Mouse (Mus musculus): ENCODE data around the gene Pgap3. TPM values are rescaled to one million over a fixed set of nuclear protein-coding genes. Genes with fewer than 3 reads are reported as not detected.

Gene Pgap3
- polyA plus RNA-seq, 1 experiment from 2014 or later, result 14.2 TPM

- H3K27me3 ChIP-seq (ENCODE audit: control insufficient read depth, insufficient read depth, low read length), result peaks cover 12% of the 10 kb centered on the region; the same call in 1 of the 2 replicates
- WGBS, result 54% methylated on average over 14 of the region's 14 CpGs
Measured at GRCm38 (mm10) chr11:98387056-98387577, 13.2 kb downstream of the Pgap3 start.

GRCm38 (mm10) chr11:98386596-98386995, 13.7 kb downstream of the Pgap3 start:
- H3K4me1 ChIP-seq (ENCODE audit: control insufficient read depth in 2 of 2, insufficient read depth in 2 of 2, low read length in 2 of 2), result peaks cover 45 to 72% of the 10 kb centered on the region in 2 experiments
- no peak for ATAC-seq (ENCODE audit: insufficient number of reproducible peaks, insufficient read depth, low FRiP score, low read depth)
- H3K9me3 ChIP-seq (ENCODE audit: control insufficient read depth, low read length), result no peaks in the 10 kb centered on the region
- H3K27ac ChIP-seq (replicated peaks in 1 of 2; ENCODE audit: control insufficient read depth in 1 of 2, insufficient read depth in 1 of 2, low read depth in 2 of 2, low read length in 2 of 2), result no peak overlapping the region
- H3K4me3 ChIP-seq (ENCODE audit: control insufficient read depth in 1 of 2, insufficient read depth in 1 of 2, low read depth in 1 of 2, low read length in 2 of 2), result no peak overlapping the region
- H3K27me3 ChIP-seq (ENCODE audit: control insufficient read depth, insufficient read depth, low read length), result peaks cover 12% of the 10 kb centered on the region; the same call in 1 of the 2 replicates
- H3K36me3 ChIP-seq (ENCODE audit: control insufficient read depth, insufficient read depth, low read length), result no peaks in the 10 kb centered on the region
- WGBS, result 16% methylated on average over 24 of the region's 24 CpGs
- peak overlapping the region; percentile 73 for H3K4me2 ChIP-seq (ENCODE audit: low read length)
- peak overlapping the region; percentile 89; the same call in 1 of the 2 replicates for H3K9ac ChIP-seq (ENCODE audit: low read length)

More at GRCm38 (mm10) chr11:98387056-98387577, 13.2 kb downstream of the Pgap3 start:
- Histone ChIP-seq H3K36me3 (ENCODE audit: control insufficient read depth, insufficient read depth, low read length) (no peaks in the 10 kb centered on the region), H3K4me3 (ENCODE audit: control insufficient read depth in 1 of 2, insufficient read depth in 1 of 2, low read depth in 1 of 2, low read length in 2 of 2) (no peak overlapping the region), H3K9me3 (ENCODE audit: control insufficient read depth, low read length) (no peaks in the 10 kb centered on the region), H3K4me2 (ENCODE audit: low read length) (no peak overlapping the region; the same call in 1 of the 2 replicates), H3K9ac (ENCODE audit: low read length) (peak overlapping the region; percentile 25; the same call in 1 of the 2 replicates), H3K4me1 (ENCODE audit: control insufficient read depth in 2 of 2, insufficient read depth in 2 of 2, low read length in 2 of 2) (peaks cover 51 to 77% of the 10 kb centered on the region in 2 experiments), H3K27ac (replicated peaks in 1 of 2; ENCODE audit: control insufficient read depth in 1 of 2, insufficient read depth in 1 of 2, low read depth in 2 of 2, low read length in 2 of 2) (no peak overlapping the region)
- no peak for ATAC-seq (ENCODE audit: insufficient number of reproducible peaks, insufficient read depth, low FRiP score, low read depth)

GRCm38 (mm10) chr11:98385638-98386585, 14.4 kb downstream of the Pgap3 start, which contains the start of gene Pnmt:
Gene Pnmt, plus strand, starts transcription at chr11:98386450.
- no peak for ATAC-seq (ENCODE audit: insufficient number of reproducible peaks, insufficient read depth, low FRiP score, low read depth)
- peak within 1 kb of the TSS; percentile 73 for H3K4me2 ChIP-seq (ENCODE audit: low read length)
- peak within 1 kb of the TSS; percentile 89 for H3K9ac ChIP-seq (ENCODE audit: low read length)
- peaks cover 1% of the 10 kb centered on the region for H3K36me3 ChIP-seq (ENCODE audit: control insufficient read depth, insufficient read depth, low read length)
- H3K9me3 ChIP-seq (ENCODE audit: control insufficient read depth, low read length), result no peaks in the 10 kb centered on the region
- peaks cover 12% of the 10 kb centered on the region; the same call in 1 of the 2 replicates for H3K27me3 ChIP-seq (ENCODE audit: control insufficient read depth, insufficient read depth, low read length)
- H3K4me3 ChIP-seq (ENCODE audit: control insufficient read depth in 1 of 2, insufficient read depth in 1 of 2, low read depth in 1 of 2, low read length in 2 of 2), result 0 out of 4 replicates have a peak within 1 kb of the TSS, but pooled peaks of 1 of the 2 experiments have one; percentile 53
- H3K4me1 ChIP-seq (ENCODE audit: control insufficient read depth in 2 of 2, insufficient read depth in 2 of 2, low read length in 2 of 2), result peaks cover 42 to 66% of the 10 kb centered on the region in 2 experiments
- WGBS, result 47% methylated on average over 25 of the region's 25 CpGs
- peak within 1 kb of the TSS in 1 of 2 experiments; percentile 91; a peak in 2 of 4 replicates for H3K27ac ChIP-seq (replicated peaks in 1 of 2; ENCODE audit: control insufficient read depth in 1 of 2, insufficient read depth in 1 of 2, low read depth in 2 of 2, low read length in 2 of 2)

- 53% methylated on average over 8 of the region's 8 CpGs for WGBS
- Histone ChIP-seq H3K36me3 (ENCODE audit: control insufficient read depth, insufficient read depth, low read length) (peaks cover 8% of the 10 kb centered on the region), H3K9me3 (ENCODE audit: control insufficient read depth, low read length) (no peaks in the 10 kb centered on the region), H3K4me1 (ENCODE audit: control insufficient read depth in 2 of 2, insufficient read depth in 2 of 2, low read length in 2 of 2) (peaks cover 47 to 69% of the 10 kb centered on the region in 2 experiments), H3K9ac (ENCODE audit: low read length) (peak overlapping the region; percentile 89), H3K4me3 (ENCODE audit: control insufficient read depth in 1 of 2, insufficient read depth in 1 of 2, low read depth in 1 of 2, low read length in 2 of 2) (peak overlapping the region; percentile 53 to 54), H3K27me3 (ENCODE audit: control insufficient read depth, insufficient read depth, low read length) (peaks cover 12% of the 10 kb centered on the region; the same call in 1 of the 2 replicates), H3K4me2 (ENCODE audit: low read length) (peak overlapping the region; percentile 73), H3K27ac (replicated peaks in 1 of 2; ENCODE audit: control insufficient read depth in 1 of 2, insufficient read depth in 1 of 2, low read depth in 2 of 2, low read length in 2 of 2) (peak overlapping the region; percentile 88 to 91)
- no peak for ATAC-seq (ENCODE audit: insufficient number of reproducible peaks, insufficient read depth, low FRiP score, low read depth)
Measured at GRCm38 (mm10) chr11:98384721-98385637, 15.3 kb downstream of the Pgap3 start.

- H3K36me3 ChIP-seq (ENCODE audit: control insufficient read depth, insufficient read depth, low read length), result peaks cover 9% of the 10 kb centered on the region
- peak overlapping the region; percentile 53 to 54 for H3K4me3 ChIP-seq (ENCODE audit: control insufficient read depth in 1 of 2, insufficient read depth in 1 of 2, low read depth in 1 of 2, low read length in 2 of 2)
- peaks cover 12% of the 10 kb centered on the region; the same call in 1 of the 2 replicates for H3K27me3 ChIP-seq (ENCODE audit: control insufficient read depth, insufficient read depth, low read length)
- peaks cover 51 to 69% of the 10 kb centered on the region in 2 experiments for H3K4me1 ChIP-seq (ENCODE audit: control insufficient read depth in 2 of 2, insufficient read depth in 2 of 2, low read length in 2 of 2)
- H3K9ac ChIP-seq (ENCODE audit: low read length), result peak overlapping the region; percentile 89
- H3K27ac ChIP-seq (replicated peaks in 1 of 2; ENCODE audit: control insufficient read depth in 1 of 2, insufficient read depth in 1 of 2, low read depth in 2 of 2, low read length in 2 of 2), result peak overlapping the region; percentile 88 to 91
- ATAC-seq (ENCODE audit: insufficient number of reproducible peaks, insufficient read depth, low FRiP score, low read depth), result no peak
- H3K4me2 ChIP-seq (ENCODE audit: low read length), result peak overlapping the region; percentile 73
- 50% methylated on average over 20 of the region's 20 CpGs for WGBS
- no peaks in the 10 kb centered on the region for H3K9me3 ChIP-seq (ENCODE audit: control insufficient read depth, low read length)
Measured at GRCm38 (mm10) chr11:98384216-98384615, 16.1 kb downstream of the Pgap3 start.

GRCm38 (mm10) chr11:98383261-98384030, 16.8 kb downstream of the Pgap3 start, which contains the start of gene Tcap:
Gene Tcap, plus strand, starts transcription at chr11:98383811.
- Histone ChIP-seq H3K9ac (ENCODE audit: low read length) (peak within 1 kb of the TSS; percentile 89), H3K27ac (replicated peaks in 1 of 2; ENCODE audit: control insufficient read depth in 1 of 2, insufficient read depth in 1 of 2, low read depth in 2 of 2, low read length in 2 of 2) (peak within 1 kb of the TSS; percentile 88 to 91), H3K27me3 (ENCODE audit: control insufficient read depth, insufficient read depth, low read length) (peaks cover 12% of the 10 kb centered on the region; the same call in 1 of the 2 replicates), H3K36me3 (ENCODE audit: control insufficient read depth, insufficient read depth, low read length) (peaks cover 17% of the 10 kb centered on the region), H3K9me3 (ENCODE audit: control insufficient read depth, low read length) (no peaks in the 10 kb centered on the region), H3K4me2 (ENCODE audit: low read length) (peak within 1 kb of the TSS; percentile 73), H3K4me1 (ENCODE audit: control insufficient read depth in 2 of 2, insufficient read depth in 2 of 2, low read length in 2 of 2) (peaks cover 54 to 69% of the 10 kb centered on the region in 2 experiments), H3K4me3 (ENCODE audit: control insufficient read depth in 1 of 2, insufficient read depth in 1 of 2, low read depth in 1 of 2, low read length in 2 of 2) (peak within 1 kb of the TSS; percentile 53 to 54)
- 28% methylated on average over 14 of the region's 14 CpGs for WGBS
- peak; percentile 61 for ATAC-seq (ENCODE audit: insufficient number of reproducible peaks, insufficient read depth, low FRiP score, low read depth)
